Mouse (Mus musculus) bone marrow macrophage, adult 2 months (primary cell): ENCODE results near the gene Ptpra.

Source experiments
- CTCF ChIP-seq: IDR thresholded peaks from 2 replicates; pipeline ENCODE4 v1.5.1; 2012; ENCODE audit warnings: low read depth, mild to moderate bottlenecking, low read length, moderate library complexity
- POLR2A ChIP-seq: IDR thresholded peaks from 2 replicates; pipeline ENCODE4 v1.6.1; 2012; ENCODE audit warnings: mild to moderate bottlenecking, low read depth, low read length, borderline replicate concordance

- TF ChIP-seq POLR2A (no peak), CTCF (no peak)
Observed at GRCm38 (mm10) chr2:130588373-130588772, 138.3 kb downstream of the Ptpra start.
